Mouse (Mus musculus) cerebellum, adult 11 months (tissue): ENCODE data around the gene Dhrs1.

Experiments used
- DNase-seq: peaks from one replicate; pipeline ENCODE4 v3.0.0; 2022

Gene Dhrs1

DNA sequence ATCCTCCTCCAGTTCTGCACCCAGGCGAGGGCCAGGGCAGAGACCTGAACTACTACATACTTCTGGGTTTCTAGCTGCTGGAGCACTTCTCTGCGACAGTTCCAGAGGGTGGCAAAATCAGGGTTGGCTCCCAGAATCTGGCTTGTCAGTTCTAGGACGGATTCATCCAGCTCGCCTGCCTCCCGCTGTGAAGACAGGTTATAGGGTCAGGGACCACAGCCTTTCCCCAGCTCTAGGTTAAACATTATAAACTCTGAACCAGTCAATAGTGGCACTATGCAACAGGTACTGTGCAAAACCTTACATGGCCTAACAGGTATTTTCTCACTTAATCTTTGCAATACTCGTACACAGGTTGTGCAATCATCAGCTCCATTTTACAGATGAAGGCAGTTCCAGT, 24.4 kb downstream of the Dhrs1 start:
- DNase-seq = no peak

DNA sequence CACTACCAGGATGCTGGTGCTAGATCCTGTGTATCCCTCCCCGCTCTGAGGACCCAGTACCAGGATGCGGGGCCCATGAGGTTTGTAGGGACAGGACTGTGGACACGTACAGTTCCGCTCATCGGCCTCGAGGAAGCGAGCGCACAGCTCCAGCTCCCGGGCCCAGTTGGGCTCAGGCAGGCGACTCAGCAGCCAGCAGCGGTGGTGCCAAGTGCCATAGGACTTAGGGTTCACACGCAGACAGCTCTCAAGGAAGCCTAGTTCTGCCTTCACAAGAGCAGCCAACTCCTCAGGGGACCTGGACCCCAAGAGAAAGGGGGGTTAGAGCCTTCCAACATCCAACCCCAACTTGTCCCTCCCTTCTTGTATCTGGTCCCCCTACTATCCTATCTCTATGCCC, 24.8 kb downstream of the Dhrs1 start:
- no peak for DNase-seq

DNA sequence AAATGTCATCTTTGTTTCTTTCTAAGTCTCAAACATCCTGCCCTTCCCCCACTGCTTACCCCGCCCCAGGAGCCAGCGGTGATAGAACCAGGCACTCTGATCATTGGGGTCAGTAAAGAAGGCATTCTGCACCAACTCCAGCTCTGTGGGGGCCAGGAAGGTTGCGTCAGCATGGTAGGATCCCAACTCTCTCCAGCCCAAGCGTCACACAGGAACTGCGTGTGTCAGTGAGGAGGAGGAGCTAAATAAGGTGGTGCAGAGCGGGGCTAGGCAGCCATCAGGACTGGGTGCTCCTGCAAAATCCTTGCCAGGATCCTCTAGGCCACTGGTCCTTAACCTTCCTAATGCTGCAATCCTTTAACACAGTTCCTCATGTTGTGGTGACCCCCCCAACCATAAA, 25.8 kb downstream of the Dhrs1 start:
- no peak for DNase-seq

DNA sequence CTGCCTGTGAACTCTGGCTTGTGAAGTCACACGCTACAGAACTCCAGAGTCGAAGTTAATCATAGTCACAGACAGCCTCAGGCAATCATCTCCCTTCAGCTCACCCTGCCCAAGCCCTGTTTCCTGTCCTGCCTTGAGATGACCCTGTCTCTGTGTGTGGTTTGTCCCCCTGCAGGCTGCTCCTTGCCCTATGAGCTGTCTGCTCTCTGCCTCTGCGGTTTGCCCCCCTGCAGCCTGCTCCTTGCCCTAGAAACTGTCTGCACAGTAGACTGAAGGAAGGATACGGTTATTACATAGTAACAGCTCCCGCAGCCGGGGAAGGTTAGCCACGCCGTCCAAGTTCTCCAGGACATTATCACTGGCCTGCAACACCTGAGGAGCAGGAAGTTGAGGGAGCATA, 28.6 kb downstream of the Dhrs1 start:
- no peak for DNase-seq

DNA sequence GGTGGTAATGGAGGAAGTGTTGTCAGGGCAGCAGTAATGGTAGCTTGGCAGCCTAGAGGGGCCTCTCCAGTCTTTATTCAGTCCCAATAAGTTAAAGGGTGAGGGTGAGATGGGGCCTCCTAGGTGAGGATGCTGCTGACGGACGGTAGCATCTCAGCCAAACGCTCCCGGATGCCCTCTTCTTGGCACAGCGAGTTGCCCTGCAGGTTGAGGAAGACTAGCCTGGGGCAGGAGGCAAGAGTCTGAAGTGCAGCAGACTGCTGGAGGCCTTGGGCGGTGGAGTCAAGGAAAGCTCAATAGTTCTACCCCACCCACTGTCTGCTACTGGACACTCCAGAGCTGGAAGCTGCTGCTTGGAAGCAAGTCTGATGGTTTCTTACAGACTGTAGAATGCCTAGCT, 29.2 kb downstream of the Dhrs1 start:
- no peak for DNase-seq

DNA sequence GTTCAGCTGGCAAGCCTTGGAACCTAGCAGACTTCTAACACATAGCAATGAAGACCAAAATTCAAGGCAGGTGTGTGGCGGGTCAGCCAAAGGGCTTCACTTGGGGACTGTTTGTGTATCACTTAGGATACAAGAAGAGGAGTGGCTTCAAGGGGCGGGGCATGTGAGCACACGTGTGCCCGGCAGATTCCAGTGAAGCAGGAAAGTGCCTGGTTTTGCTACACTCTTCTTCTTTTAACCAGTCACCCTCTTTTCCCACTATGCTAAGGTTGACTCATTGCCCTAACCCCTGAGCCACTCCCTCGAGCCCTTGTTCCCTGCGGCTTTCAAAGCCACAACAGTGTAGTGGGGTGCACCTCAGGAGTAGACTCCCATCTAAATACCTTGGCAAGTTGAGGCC, 30.6 kb downstream of the Dhrs1 start:
- DNase-seq = no peak

DNA sequence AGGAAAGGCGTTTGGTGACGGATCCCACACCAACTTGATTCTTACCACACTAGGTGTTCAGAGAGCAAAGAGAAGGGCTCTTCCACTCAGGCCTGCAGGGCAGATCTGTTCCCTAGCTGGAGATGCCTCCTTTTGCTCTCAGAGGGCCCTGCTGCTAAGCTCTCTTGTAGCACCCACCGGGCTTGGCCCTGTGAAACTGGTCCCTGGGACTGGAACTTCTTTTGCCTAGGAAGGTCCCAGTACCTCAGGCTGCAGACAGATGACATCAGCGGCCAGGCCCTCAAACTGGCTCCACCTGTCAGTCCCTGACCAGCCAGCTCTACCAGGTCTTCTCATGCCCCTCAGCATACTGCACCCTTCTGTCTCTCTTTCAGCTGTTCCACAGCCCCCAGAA, 31.8 kb downstream of the Dhrs1 start, which contains the start of gene Tgm1:
TSS of gene Tgm1 (minus strand) at position 198 of the 394 bp plus-strand sequence.
- DNase-seq = no peak

DNA sequence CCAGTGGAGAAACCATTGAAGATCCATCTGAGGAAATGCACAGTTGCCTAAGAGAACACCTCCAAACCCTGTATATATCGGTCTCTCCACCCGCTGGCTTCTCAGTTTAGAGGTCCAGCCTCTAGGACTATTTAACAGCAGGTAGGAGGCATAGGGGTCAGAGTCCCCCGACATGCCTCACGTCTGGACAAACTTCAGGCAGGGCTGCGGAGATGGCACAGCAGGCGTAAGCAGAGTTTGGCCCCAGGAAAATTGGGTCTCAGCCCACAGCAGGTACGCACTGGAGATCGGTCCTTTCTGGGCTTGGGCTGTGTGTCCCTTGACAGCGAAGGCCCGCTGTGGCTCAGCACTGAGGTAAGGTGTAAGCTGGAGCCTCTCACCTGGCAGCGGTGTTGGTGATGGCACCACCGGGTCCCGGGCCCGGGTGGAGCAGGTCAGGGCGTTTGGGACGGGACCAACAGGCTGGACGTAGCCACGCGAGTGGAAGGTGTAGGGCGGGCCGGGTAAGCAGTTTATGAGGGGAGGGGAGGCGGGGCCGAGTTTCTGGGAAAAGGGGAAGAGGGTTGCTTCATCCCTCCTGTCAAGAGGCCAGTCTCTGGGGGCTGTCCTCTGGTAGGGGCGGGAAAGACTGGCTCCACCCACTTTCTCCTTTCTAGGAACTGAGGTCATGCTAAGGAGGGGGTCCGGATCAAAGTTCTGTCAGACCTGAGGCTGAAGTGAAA, 32.3 kb downstream of the Dhrs1 start:
- no peak for DNase-seq

DNA sequence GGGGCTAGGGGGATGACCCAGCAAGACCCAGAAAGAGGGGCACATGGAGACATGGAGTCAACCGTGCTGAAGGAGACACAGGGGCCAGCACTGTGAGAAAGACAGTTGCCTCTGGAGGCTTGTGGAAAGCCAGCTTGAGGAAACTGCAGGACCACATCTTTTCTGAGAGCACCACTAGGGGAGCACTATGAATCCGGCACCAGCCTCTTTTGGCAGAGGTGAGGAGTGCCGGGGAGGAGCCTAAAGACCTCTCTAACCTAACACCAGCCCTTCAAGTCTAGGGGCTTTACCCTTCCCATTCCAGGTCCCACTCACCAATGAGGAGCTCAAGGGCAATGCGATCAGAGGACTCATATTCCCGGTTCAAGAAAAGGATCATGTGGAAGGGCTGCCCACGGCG, 33.7 kb downstream of the Dhrs1 start:
- no peak for DNase-seq

DNA sequence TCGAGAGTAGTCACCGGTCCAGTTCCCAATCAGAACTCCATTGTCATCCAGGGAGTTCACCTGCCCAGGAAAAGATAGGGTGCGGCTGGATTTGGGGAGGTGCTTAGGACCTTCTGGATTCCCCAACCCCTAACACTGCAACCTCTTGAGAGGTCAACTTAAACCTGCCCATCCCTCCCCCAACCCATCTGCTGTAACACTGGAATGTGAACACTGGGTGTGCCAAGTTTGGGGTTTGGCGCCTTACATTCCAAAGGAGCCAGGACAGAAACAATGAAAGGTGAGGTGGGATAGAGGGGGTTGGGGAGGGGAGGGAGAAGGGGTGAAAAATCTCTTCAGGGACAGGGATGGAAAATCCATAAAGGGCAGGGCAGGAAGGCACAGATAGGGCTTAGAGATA, 36.0 kb downstream of the Dhrs1 start:
- DNase-seq = no peak

DNA sequence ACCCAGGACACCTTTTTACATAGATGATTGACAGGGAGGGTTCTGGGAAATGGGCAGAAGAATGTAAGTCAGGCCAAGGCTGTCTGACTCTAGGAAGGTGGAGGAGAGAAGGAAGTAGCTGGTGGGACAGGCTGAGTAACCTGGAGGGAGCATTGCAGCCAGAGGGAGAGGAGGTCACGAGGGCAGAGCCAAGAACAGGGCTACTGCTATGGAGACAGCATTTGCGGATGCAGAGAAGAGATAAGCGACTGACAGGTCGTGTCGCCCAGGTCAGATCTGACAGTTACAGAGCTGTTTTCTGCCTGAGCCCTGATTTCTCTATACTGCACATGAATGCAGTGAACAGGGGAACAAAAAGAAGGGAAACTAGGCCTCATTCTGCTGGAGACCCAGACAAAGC, 38.1 kb downstream of the Dhrs1 start:
- DNase-seq = no peak

DNA sequence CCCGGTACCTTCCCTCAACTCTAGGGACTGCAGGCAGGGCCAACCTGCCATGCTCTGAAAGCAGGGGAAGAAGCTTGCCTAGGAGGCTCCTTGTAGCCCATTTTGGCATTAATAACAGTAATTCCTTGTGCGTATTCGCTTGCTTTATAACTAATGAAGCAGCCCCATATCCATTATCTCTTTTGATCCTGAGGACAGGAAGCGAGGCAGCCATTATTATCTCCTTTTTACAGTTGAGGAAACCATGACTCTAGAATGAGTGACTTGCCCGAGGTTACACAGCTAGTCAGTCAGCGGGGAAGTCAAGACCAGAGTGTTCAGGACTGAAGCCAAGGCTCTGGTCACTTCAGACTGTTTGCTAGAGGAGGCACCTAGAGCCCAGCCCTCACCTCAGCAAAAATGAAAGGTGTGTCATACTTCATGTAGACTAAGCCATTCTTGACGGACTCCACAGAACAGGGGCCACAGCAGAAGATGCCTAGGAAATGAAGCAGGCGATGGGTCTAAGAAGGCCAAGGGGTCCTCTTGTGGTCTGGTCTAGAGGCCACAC, 39.4 kb downstream of the Dhrs1 start:
- DNase-seq = no peak

DNA sequence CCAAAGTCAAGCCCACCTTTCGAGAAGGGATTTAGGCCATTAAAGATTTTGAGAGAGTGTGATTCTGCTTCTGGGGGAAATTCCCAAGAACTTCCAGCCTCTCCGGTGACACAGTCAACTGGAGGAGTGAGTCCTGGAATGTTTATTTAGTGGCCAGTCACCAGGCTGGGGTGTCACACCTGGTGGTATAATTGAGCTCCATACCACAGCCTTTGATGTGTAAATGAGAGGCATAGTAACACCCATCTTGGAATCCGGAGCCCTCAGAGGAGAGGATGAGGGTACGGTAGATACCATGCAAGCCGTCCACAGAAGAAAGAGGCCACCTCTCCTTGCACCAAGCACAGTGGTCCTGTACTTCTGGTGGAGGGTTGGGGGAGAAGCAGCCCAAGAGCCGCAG, 42.7 kb downstream of the Dhrs1 start:
- DNase-seq = no peak

DNA sequence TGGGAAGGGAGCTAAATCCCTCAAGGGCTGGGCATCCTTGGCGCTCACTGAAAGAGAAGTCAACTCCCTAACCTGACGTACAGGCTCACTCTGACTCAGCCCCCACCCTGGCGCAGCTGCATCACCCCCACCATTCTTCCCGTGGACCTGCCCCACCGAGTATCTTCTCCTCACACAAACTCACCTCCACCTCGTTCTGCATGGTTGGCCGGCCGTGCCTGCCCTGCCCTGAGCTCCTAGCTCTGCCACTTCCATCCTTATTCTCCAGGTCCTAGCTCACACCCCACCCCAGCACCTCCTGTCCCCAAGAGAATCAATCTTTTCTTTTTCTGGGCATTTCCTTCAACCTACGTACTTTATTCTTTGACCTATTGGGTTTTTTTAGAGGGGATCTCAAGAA, 44.4 kb downstream of the Dhrs1 start:
- no peak for DNase-seq

DNA sequence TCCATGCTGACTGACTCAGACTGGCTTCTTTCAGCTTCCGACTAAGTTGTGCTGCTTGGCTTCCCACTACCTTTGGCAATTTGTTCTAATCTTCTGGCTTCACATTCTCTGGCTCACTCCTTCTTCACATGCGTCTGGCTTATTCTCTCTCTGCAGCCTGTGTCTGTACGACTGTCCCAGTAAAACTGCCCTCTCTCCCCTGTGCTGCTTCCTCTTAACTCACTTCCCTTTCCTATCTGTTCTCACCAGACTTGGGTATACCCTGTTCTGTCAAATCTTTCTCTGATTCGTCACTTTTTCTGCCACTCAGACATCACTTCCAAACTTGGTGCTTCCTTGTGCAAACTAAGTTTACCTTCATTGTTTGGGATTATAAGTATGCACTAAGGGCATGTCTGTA, 48.3 kb downstream of the Dhrs1 start:
- no peak for DNase-seq

DNA sequence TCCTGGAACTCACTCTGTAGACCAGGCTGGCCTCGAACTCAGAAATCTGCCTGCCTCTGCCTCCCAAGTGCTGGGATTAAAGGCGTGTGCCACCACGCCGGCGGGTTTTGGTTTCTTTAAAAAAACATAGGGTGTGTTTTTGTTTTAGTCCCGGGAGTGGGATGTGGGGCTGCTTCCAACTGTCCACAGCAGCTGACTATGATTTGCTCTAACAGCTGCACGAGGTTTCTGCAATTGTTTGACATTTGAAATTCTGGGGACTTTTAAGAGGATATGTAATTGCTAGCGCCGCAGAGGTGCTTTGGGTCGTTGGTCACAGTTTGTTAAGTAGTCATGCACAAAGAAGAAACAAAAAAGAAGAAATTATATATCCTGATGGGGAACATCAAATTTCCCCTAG, 56.1 kb downstream of the Dhrs1 start:
- no peak for DNase-seq
